Mouse (Mus musculus): ENCODE results near the gene Fgf22.

- no peak for TF ChIP-seq CHD2 (IDR thresholded peaks at IDR 0.05; ENCODE audit: low read depth, low read length)
- TF ChIP-seq HCFC1 (IDR thresholded peaks at IDR 0.05; ENCODE audit: borderline replicate concordance, insufficient read depth, low read length) = no peak
- TF ChIP-seq ZNF384 (IDR thresholded peaks at IDR 0.05; ENCODE audit: low read depth, low read length) = no peak
- no peak for TF ChIP-seq MAFK (IDR thresholded peaks at IDR 0.05; ENCODE audit: insufficient read depth, low read depth, low read length)
These were observed 11.1 kb upstream of the Fgf22 start for GRCm38 (mm10) chr10:79743650-79744365.
